Mouse (Mus musculus) adipocyte (in vitro differentiated cells): ENCODE results near the gene Hspg2.

Experiments
- DNase-seq: peaks from one replicate; pipeline ENCODE4 v3.0.0-alpha.2; 2016; ENCODE audit warnings: low spot score

Gene Hspg2

GRCm38 (mm10) chr4:137468260-137469080 is at the start of gene Hspg2:
Hspg2 (plus strand) TSS chr4:137468769.
- DNase-seq = peak; percentile 96

- no peak for DNase-seq
Observed at GRCm38 (mm10) chr4:137430502-137430901, 38.1 kb upstream of the Hspg2 start, which contains the start of gene Cela3b. Cela3b (minus strand) TSS chr4:137430540.

GRCm38 (mm10) chr4:137432700-137433550 is 35.6 kb upstream of the Hspg2 start:
- DNase-seq = peak; percentile 81

- DNase-seq = no peak
Observed at GRCm38 (mm10) chr4:137436979-137437669, 31.4 kb upstream of the Hspg2 start.

GRCm38 (mm10) chr4:137438842-137439241 is 29.7 kb upstream of the Hspg2 start:
- DNase-seq = no peak

- DNase-seq = no peak
Observed at GRCm38 (mm10) chr4:137441332-137441731, 27.2 kb upstream of the Hspg2 start.

GRCm38 (mm10) chr4:137443625-137444024 is 24.9 kb upstream of the Hspg2 start:
- DNase-seq = peak; percentile 81

GRCm38 (mm10) chr4:137445881-137446280 is 22.7 kb upstream of the Hspg2 start:
- DNase-seq = no peak

GRCm38 (mm10) chr4:137447363-137448196 is 21.0 kb upstream of the Hspg2 start:
- peak; percentile 87 for DNase-seq

- DNase-seq = peak; percentile 76
Observed at GRCm38 (mm10) chr4:137448197-137448596, 20.4 kb upstream of the Hspg2 start.

- DNase-seq = no peak
Observed at GRCm38 (mm10) chr4:137448641-137449040, 19.9 kb upstream of the Hspg2 start.

- DNase-seq = peak; percentile 45
Observed at GRCm38 (mm10) chr4:137449132-137449531, 19.4 kb upstream of the Hspg2 start.

GRCm38 (mm10) chr4:137449715-137450114 is 18.9 kb upstream of the Hspg2 start:
- peak; percentile 89 for DNase-seq

GRCm38 (mm10) chr4:137452190-137452589 is 16.4 kb upstream of the Hspg2 start:
- no peak for DNase-seq

GRCm38 (mm10) chr4:137453234-137453767 is 15.3 kb upstream of the Hspg2 start, which contains the start of gene 1700013G24Rik:
1700013G24Rik (plus strand) TSS chr4:137453284.
- no peak for DNase-seq

- DNase-seq = no peak
Observed at GRCm38 (mm10) chr4:137454582-137454981, 14.0 kb upstream of the Hspg2 start.

GRCm38 (mm10) chr4:137456581-137456980 is 12.0 kb upstream of the Hspg2 start:
- DNase-seq = no peak

- no peak for DNase-seq
Observed at GRCm38 (mm10) chr4:137457292-137457691, 11.3 kb upstream of the Hspg2 start.

GRCm38 (mm10) chr4:137458310-137458709 is 10.3 kb upstream of the Hspg2 start:
- DNase-seq = no peak

- no peak for DNase-seq
Observed at GRCm38 (mm10) chr4:137458861-137459260, 9.7 kb upstream of the Hspg2 start.

- no peak for DNase-seq
Observed at GRCm38 (mm10) chr4:137460676-137461075, 7.9 kb upstream of the Hspg2 start.
